Mouse (Mus musculus) heart, embryonic 10.5 days (tissue): ENCODE measurements at regions not wholly inside any gene's neighbourhood (a gene's known extent, or its start where the extent isn't known, plus 50 kb on each side); places are given as distances from the start of the nearest gene placed in this dataset.

Experiments
- DNase-seq: peaks from one replicate; pipeline ENCODE4 v3.0.0-alpha.2; 2017; ENCODE audit warnings: low spot score
- H3K27ac ChIP-seq: fragments of 300-500 bp; sonication (generic); 2 replicates; pipeline ENCODE4 v1.5.1; 2016; ENCODE audit warnings: mild to moderate bottlenecking
- H3K27me3 ChIP-seq: fragments of 300-500 bp; sonication (generic); 2 replicates; pipeline ENCODE4 v1.6.1; 2016; ENCODE audit warnings: mild to moderate bottlenecking; ENCODE audit not compliant: poor library complexity, insufficient read depth, severe bottlenecking
- H3K36me3 ChIP-seq: fragments of 300-500 bp; sonication (generic); 2 replicates; pipeline ENCODE4 v1.6.1; 2016; ENCODE audit warnings: mild to moderate bottlenecking, moderate library complexity
- H3K4me1 ChIP-seq: fragments of 300-500 bp; sonication (generic); 2 replicates; pipeline ENCODE4 v1.6.1; 2016; ENCODE audit warnings: mild to moderate bottlenecking
- H3K4me3 ChIP-seq: fragments of 300-500 bp; sonication (generic); 2 replicates; pipeline ENCODE4 v1.5.1; 2016; ENCODE audit warnings: mild to moderate bottlenecking, moderate library complexity
- H3K9me3 ChIP-seq: fragments of 300-500 bp; sonication (generic); 2 replicates; pipeline ENCODE4 v1.6.1; 2016; ENCODE audit warnings: mild to moderate bottlenecking, moderate library complexity
- WGBS: fragments of 180-500 bp; shearing (Covaris S2); methylation state at CpG from one replicate; pipeline ENCODE4 v1.1.7; 2016; 5-methylcytosine and 5-hydroxymethylcytosine counted together

- 50% methylated on average over 6 of the region's 6 CpGs for WGBS
Measured at GRCm38 (mm10) chr12:71487591-71488435, 178.1 kb downstream of the Dact1 start.

GRCm38 (mm10) chr12:71489295-71489694 lies 179.6 kb downstream of the Dact1 start:
- DNase-seq: no peak
- H3K27ac ChIP-seq: no peak overlapping the region
- peaks cover 19% of the 10 kb centered on the region for H3K4me1 ChIP-seq
- no peaks in the 10 kb centered on the region for H3K36me3 ChIP-seq
- H3K9me3 ChIP-seq: no peaks in the 10 kb centered on the region
- H3K27me3 ChIP-seq: no peaks in the 10 kb centered on the region
- WGBS: 89% methylated on average over 7 of the region's 7 CpGs
- no peak overlapping the region for H3K4me3 ChIP-seq

More at GRCm38 (mm10) chr12:71487591-71488435, 178.1 kb downstream of the Dact1 start:
- no peaks in the 10 kb centered on the region for H3K27me3 ChIP-seq
- H3K9me3 ChIP-seq: no peaks in the 10 kb centered on the region
- peaks cover 30% of the 10 kb centered on the region for H3K4me1 ChIP-seq
- peak overlapping the region; percentile 67 for H3K27ac ChIP-seq
- no peak for DNase-seq
- H3K36me3 ChIP-seq: no peaks in the 10 kb centered on the region
- H3K4me3 ChIP-seq: no peak overlapping the region

GRCm38 (mm10) chr12:71494803-71495293 lies 185.2 kb downstream of the Dact1 start:
- 74% methylated on average over 10 of the region's 10 CpGs for WGBS
- no peak for DNase-seq

GRCm38 (mm10) chr12:71498246-71499029 lies 188.8 kb downstream of the Dact1 start:
- no peak for DNase-seq
- no peaks in the 10 kb centered on the region for H3K27me3 ChIP-seq
- H3K9me3 ChIP-seq: no peaks in the 10 kb centered on the region
- 69% methylated on average over 14 of the region's 14 CpGs for WGBS
- H3K4me3 ChIP-seq: no peak overlapping the region
- H3K36me3 ChIP-seq: no peaks in the 10 kb centered on the region
- peaks cover 24% of the 10 kb centered on the region for H3K4me1 ChIP-seq
- H3K27ac ChIP-seq: no peak overlapping the region

More at GRCm38 (mm10) chr12:71494803-71495293, 185.2 kb downstream of the Dact1 start:
- H3K9me3 ChIP-seq: no peaks in the 10 kb centered on the region
- no peaks in the 10 kb centered on the region for H3K27me3 ChIP-seq
- no peak overlapping the region for H3K4me3 ChIP-seq
- H3K27ac ChIP-seq: peak overlapping the region; percentile 69; the same call in 1 of the 2 replicates
- H3K4me1 ChIP-seq: peaks cover 26% of the 10 kb centered on the region
- H3K36me3 ChIP-seq: no peaks in the 10 kb centered on the region

GRCm38 (mm10) chr12:71501299-71501810 lies 191.7 kb downstream of the Dact1 start:
- 29% methylated on average over 7 of the region's 7 CpGs for WGBS
- H3K36me3 ChIP-seq: no peaks in the 10 kb centered on the region
- H3K4me3 ChIP-seq: no peak overlapping the region

GRCm38 (mm10) chr12:71503265-71503664 lies 193.6 kb downstream of the Dact1 start:
- no peak overlapping the region for H3K27ac ChIP-seq
- 75% methylated on average over 11 of the region's 11 CpGs for WGBS
- no peaks in the 10 kb centered on the region for H3K27me3 ChIP-seq
- no peak overlapping the region for H3K4me3 ChIP-seq
- H3K4me1 ChIP-seq: peaks cover 17% of the 10 kb centered on the region
- no peaks in the 10 kb centered on the region for H3K36me3 ChIP-seq
- DNase-seq: no peak
- H3K9me3 ChIP-seq: no peaks in the 10 kb centered on the region

More at GRCm38 (mm10) chr12:71501299-71501810, 191.7 kb downstream of the Dact1 start:
- Histone ChIP-seq H3K27ac (no peak overlapping the region), H3K4me1 (peaks cover 17% of the 10 kb centered on the region), H3K9me3 (no peaks in the 10 kb centered on the region), H3K27me3 (no peaks in the 10 kb centered on the region)
- DNase-seq: peak; percentile 52

GRCm38 (mm10) chr12:71506206-71506605 lies 196.5 kb downstream of the Dact1 start:
- 37% methylated on average over 4 of the region's 4 CpGs for WGBS
- H3K4me3 ChIP-seq: no peak overlapping the region
- peak; percentile 56 for DNase-seq
- no peaks in the 10 kb centered on the region for H3K9me3 ChIP-seq
- H3K36me3 ChIP-seq: no peaks in the 10 kb centered on the region
- H3K4me1 ChIP-seq: peaks cover 5% of the 10 kb centered on the region
- H3K27me3 ChIP-seq: no peaks in the 10 kb centered on the region
- H3K27ac ChIP-seq: no peak overlapping the region

- no peaks in the 10 kb centered on the region for H3K36me3 ChIP-seq
- no peaks in the 10 kb centered on the region for H3K9me3 ChIP-seq
- H3K27ac ChIP-seq: no peak overlapping the region
- H3K4me3 ChIP-seq: no peak overlapping the region
- no peaks in the 10 kb centered on the region for H3K27me3 ChIP-seq
- 74% methylated on average over 1 of the region's 1 CpGs for WGBS
- H3K4me1 ChIP-seq: no peaks in the 10 kb centered on the region
- DNase-seq: peak; percentile 14
Measured at GRCm38 (mm10) chr12:71506716-71507115, 197.0 kb downstream of the Dact1 start.

GRCm38 (mm10) chr12:71512915-71513612 lies 203.4 kb downstream of the Dact1 start:
- H3K27me3 ChIP-seq: no peaks in the 10 kb centered on the region

GRCm38 (mm10) chr12:71519520-71519919 lies 209.8 kb downstream of the Dact1 start:
- H3K27me3 ChIP-seq: no peaks in the 10 kb centered on the region
- no peak overlapping the region for H3K4me3 ChIP-seq
- DNase-seq: peak; percentile 4
- H3K27ac ChIP-seq: no peak overlapping the region
- H3K36me3 ChIP-seq: no peaks in the 10 kb centered on the region
- peaks cover 7% of the 10 kb centered on the region for H3K4me1 ChIP-seq
- WGBS: 48% methylated on average over 1 of the region's 1 CpGs
- H3K9me3 ChIP-seq: no peaks in the 10 kb centered on the region

More at GRCm38 (mm10) chr12:71512915-71513612, 203.4 kb downstream of the Dact1 start:
- H3K4me3 ChIP-seq: no peak overlapping the region
- no peak overlapping the region for H3K27ac ChIP-seq
- H3K4me1 ChIP-seq: no peaks in the 10 kb centered on the region
- H3K36me3 ChIP-seq: no peaks in the 10 kb centered on the region
- no peaks in the 10 kb centered on the region for H3K9me3 ChIP-seq
- WGBS: 60% methylated on average over 7 of the region's 7 CpGs
- DNase-seq: peak; percentile 50

GRCm38 (mm10) chr12:71521936-71522335 lies 212.3 kb downstream of the Dact1 start:
- DNase-seq: peak; percentile 33
- Histone ChIP-seq H3K4me1 (peaks cover 7% of the 10 kb centered on the region), H3K27me3 (0 out of 2 replicates have a peak, but pooled peaks cover 5% of the 10 kb centered on the region), H3K9me3 (no peaks in the 10 kb centered on the region), H3K4me3 (no peak overlapping the region), H3K27ac (no peak overlapping the region), H3K36me3 (no peaks in the 10 kb centered on the region)
- whole genome bisulfite sequencing: 90% methylated on average over 3 of the region's 3 CpGs

GRCm38 (mm10) chr12:71522451-71522850 lies 212.8 kb downstream of the Dact1 start:
- Histone ChIP-seq H3K36me3 (no peaks in the 10 kb centered on the region), H3K9me3 (no peaks in the 10 kb centered on the region), H3K27me3 (0 out of 2 replicates have a peak, but pooled peaks cover 6% of the 10 kb centered on the region), H3K4me3 (no peak overlapping the region), H3K27ac (no peak overlapping the region), H3K4me1 (peaks cover 7% of the 10 kb centered on the region)
- DNase-seq: peak; percentile 24
- 76% methylated on average over 5 of the region's 5 CpGs for WGBS
